Mouse (Mus musculus): ENCODE data around the gene Nptn. TPM values are rescaled to one million over a fixed set of nuclear protein-coding genes. Genes with fewer than 3 reads are reported as not detected.

Gene Nptn
- total RNA-seq (2014; rRNA removed) (275 and 298 TPM in 2 replicates), polyA plus RNA-seq (2015; fragmentation: Nextera tagmentation; extraction: Ambion mirVana) (231 and 236 TPM in 2 replicates)

- no peaks in the 10 kb centered on the region for H3K9me3 ChIP-seq (ENCODE audit: low read length)
- peaks cover 6% of the 10 kb centered on the region; the same call in 1 of the 2 replicates for H3K4me1 ChIP-seq (ENCODE audit: insufficient read depth)
- 1% methylated on average over 41 of the region's 56 CpGs for WGBS
- ATAC-seq = peak; percentile 98
- peak within 1 kb of the TSS; percentile 99 for H3K4me3 ChIP-seq (ENCODE audit: low read depth, low read length)
- H3K4me2 ChIP-seq (ENCODE audit: low read depth) = peak within 1 kb of the TSS; percentile 77
- DNase-seq = peak; percentile 99
- H3K36me3 ChIP-seq (ENCODE audit: insufficient read depth) = no peaks in the 10 kb centered on the region
- no peak for TF ChIP-seq CTCF (IDR thresholded peaks at IDR 0.05; ENCODE audit: low read depth)
- peak within 1 kb of the TSS; percentile 98 for H3K9ac ChIP-seq
- no peaks in the 10 kb centered on the region for H3K27me3 ChIP-seq (ENCODE audit: insufficient read depth, low read length)
- peak within 1 kb of the TSS; percentile 99 for H3K27ac ChIP-seq (ENCODE audit: low read depth, low read length)
Measured at GRCm38 (mm10) chr9:58581958-58582540, at the start of gene Nptn. Gene Nptn, plus strand, starts transcription at chr9:58582240.

DNA sequence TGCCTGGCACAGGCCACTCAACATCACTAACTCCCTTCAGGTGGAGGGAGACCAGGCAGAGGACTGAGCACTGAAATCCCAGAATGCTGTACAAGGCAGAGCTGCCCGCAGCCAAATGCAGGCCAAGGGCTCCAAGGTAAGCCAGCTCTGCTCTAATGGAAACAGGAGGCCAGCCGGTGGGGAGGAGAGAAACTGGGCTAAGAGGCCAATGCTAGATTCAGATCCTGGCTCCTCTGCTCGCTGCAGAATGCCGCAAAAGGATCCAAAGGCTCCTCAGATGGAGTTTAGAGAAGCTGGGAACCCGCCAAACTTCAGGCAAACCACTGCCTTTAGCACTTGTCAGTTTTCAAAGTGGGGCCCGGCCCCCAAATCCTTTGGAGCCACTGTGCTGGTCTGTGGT, 48.7 kb upstream of the Nptn start:
- H3K9ac ChIP-seq = no peak overlapping the region
- ATAC-seq (no peak), DNase-seq (no peak)
- H3K4me1 ChIP-seq (ENCODE audit: insufficient read depth) = no peaks in the 10 kb centered on the region
- TF ChIP-seq CTCF (IDR thresholded peaks at IDR 0.05; ENCODE audit: low read depth) = no peak
- WGBS = 82% methylated on average over 6 of the region's 6 CpGs
- H3K27me3 ChIP-seq (ENCODE audit: insufficient read depth, low read length) = no peaks in the 10 kb centered on the region
- H3K9me3 ChIP-seq (ENCODE audit: low read length) = no peaks in the 10 kb centered on the region
- no peak overlapping the region for H3K27ac ChIP-seq (ENCODE audit: low read depth, low read length)
- H3K36me3 ChIP-seq (ENCODE audit: insufficient read depth) = peaks cover 28% of the 10 kb centered on the region
- no peak overlapping the region for H3K4me3 ChIP-seq (ENCODE audit: low read depth, low read length)
- no peak overlapping the region for H3K4me2 ChIP-seq (ENCODE audit: low read depth)

GRCm38 (mm10) chr9:58534766-58535165, 47.3 kb upstream of the Nptn start:
- WGBS = 29% methylated on average over 1 of the region's 1 CpGs
- peak; percentile 66 for ATAC-seq
- H3K9ac ChIP-seq = no peak overlapping the region

DNA sequence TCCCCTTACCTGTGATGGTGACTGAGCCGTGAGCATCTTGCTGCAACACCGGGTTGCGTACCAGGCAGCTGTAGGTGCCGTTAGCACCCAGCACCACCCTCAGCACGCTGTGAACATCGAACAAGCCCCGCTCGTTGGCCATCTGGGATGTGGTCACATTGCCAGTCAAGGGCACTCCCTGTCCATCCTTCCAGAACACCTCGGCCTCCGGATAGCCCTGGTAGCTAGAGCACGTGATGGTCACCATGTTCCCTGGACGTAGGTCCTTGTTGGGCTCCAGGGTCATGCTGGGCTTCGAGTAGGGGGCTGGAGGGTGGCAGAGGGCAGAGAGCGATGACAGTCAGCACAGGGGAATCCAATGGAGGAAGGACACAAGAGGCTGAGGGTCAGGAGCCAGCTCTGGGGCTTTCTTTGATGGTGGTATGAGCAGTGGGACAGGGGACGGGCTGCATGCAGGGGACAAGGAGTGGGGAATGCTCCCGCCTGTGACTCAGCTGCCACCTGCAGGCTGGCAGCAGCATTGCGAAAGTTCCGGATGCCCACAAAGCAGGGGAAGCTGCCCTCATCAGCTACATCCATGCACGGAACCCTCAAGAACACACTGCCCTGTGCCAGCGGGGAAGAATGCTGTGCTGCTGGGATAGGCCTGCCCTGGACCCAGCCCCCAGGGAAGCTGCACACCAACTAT, 46.4 kb upstream of the Nptn start:
- peak; percentile 79 for DNase-seq
- Histone ChIP-seq H3K9me3 (ENCODE audit: low read length) (no peaks in the 10 kb centered on the region), H3K36me3 (ENCODE audit: insufficient read depth) (peaks cover 21% of the 10 kb centered on the region), H3K27ac (ENCODE audit: low read depth, low read length) (no peak overlapping the region), H3K4me3 (ENCODE audit: low read depth, low read length) (no peak overlapping the region), H3K9ac (no peak overlapping the region), H3K4me1 (ENCODE audit: insufficient read depth) (no peaks in the 10 kb centered on the region), H3K27me3 (ENCODE audit: insufficient read depth, low read length) (no peaks in the 10 kb centered on the region), H3K4me2 (ENCODE audit: low read depth) (no peak overlapping the region)
- WGBS = 78% methylated on average over 20 of the region's 20 CpGs
- ATAC-seq = peak; percentile 69
- peak; percentile 87 for TF ChIP-seq CTCF (IDR thresholded peaks at IDR 0.05; ENCODE audit: low read depth)

More at GRCm38 (mm10) chr9:58534766-58535165, 47.3 kb upstream of the Nptn start:
- Histone ChIP-seq H3K36me3 (ENCODE audit: insufficient read depth) (peaks cover 29% of the 10 kb centered on the region), H3K9me3 (ENCODE audit: low read length) (no peaks in the 10 kb centered on the region), H3K4me2 (ENCODE audit: low read depth) (no peak overlapping the region), H3K4me1 (ENCODE audit: insufficient read depth) (no peaks in the 10 kb centered on the region), H3K4me3 (ENCODE audit: low read depth, low read length) (no peak overlapping the region), H3K27me3 (ENCODE audit: insufficient read depth, low read length) (no peaks in the 10 kb centered on the region), H3K27ac (ENCODE audit: low read depth, low read length) (no peak overlapping the region)
- peak; percentile 86 for DNase-seq
- TF ChIP-seq CTCF (IDR thresholded peaks at IDR 0.05; ENCODE audit: low read depth) = peak; percentile 88

- Histone ChIP-seq H3K4me2 (ENCODE audit: low read depth) (no peak overlapping the region), H3K4me3 (ENCODE audit: low read depth, low read length) (no peak overlapping the region), H3K27me3 (ENCODE audit: insufficient read depth, low read length) (no peaks in the 10 kb centered on the region), H3K27ac (ENCODE audit: low read depth, low read length) (no peak overlapping the region), H3K9ac (no peak overlapping the region), H3K4me1 (ENCODE audit: insufficient read depth) (no peaks in the 10 kb centered on the region), H3K36me3 (ENCODE audit: insufficient read depth) (peaks cover 20% of the 10 kb centered on the region), H3K9me3 (ENCODE audit: low read length) (no peaks in the 10 kb centered on the region)
- no peak for TF ChIP-seq CTCF (IDR thresholded peaks at IDR 0.05; ENCODE audit: low read depth)
- WGBS = 73% methylated on average over 3 of the region's 3 CpGs
- ATAC-seq (no peak), DNase-seq (no peak)
Measured at GRCm38 (mm10) chr9:58537774-58538173, 44.3 kb upstream of the Nptn start.

DNA sequence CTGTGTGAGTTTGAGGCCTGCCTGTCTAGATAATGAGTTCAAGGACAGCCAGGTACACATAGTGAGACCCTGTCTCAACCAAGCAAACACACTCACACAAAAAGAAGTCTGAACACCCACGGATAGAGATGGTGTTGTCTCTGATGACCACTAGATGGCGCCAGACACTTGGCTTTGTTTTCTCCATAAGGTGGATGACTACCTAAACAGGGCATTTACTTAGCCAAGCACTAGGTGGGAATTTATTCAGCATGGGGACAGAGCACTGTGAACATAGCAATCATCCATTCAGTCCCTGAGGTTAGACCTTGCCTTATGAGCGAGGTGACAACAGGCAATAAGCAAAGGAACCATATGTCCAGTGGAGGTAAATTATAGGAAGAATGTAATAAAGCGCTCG, 42.2 kb upstream of the Nptn start:
- no peak overlapping the region for H3K9ac ChIP-seq
- H3K4me1 ChIP-seq (ENCODE audit: insufficient read depth) = no peaks in the 10 kb centered on the region
- TF ChIP-seq CTCF (IDR thresholded peaks at IDR 0.05; ENCODE audit: low read depth) = peak; percentile 100
- H3K36me3 ChIP-seq (ENCODE audit: insufficient read depth) = peaks cover 20% of the 10 kb centered on the region
- ATAC-seq (peak; percentile 64), DNase-seq (peak; percentile 86)
- H3K4me3 ChIP-seq (ENCODE audit: low read depth, low read length) = no peak overlapping the region
- no peaks in the 10 kb centered on the region for H3K9me3 ChIP-seq (ENCODE audit: low read length)
- H3K27me3 ChIP-seq (ENCODE audit: insufficient read depth, low read length) = no peaks in the 10 kb centered on the region
- no peak overlapping the region for H3K4me2 ChIP-seq (ENCODE audit: low read depth)
- 54% methylated on average over 5 of the region's 5 CpGs for WGBS
- no peak overlapping the region for H3K27ac ChIP-seq (ENCODE audit: low read depth, low read length)

- H3K27ac ChIP-seq (ENCODE audit: low read depth, low read length) = no peak overlapping the region
- no peaks in the 10 kb centered on the region for H3K9me3 ChIP-seq (ENCODE audit: low read length)
- no peak overlapping the region for H3K9ac ChIP-seq
- ATAC-seq (peak; percentile 63), DNase-seq (peak; percentile 82)
- 0 out of 2 replicates have a peak, but pooled peaks cover 1% of the 10 kb centered on the region for H3K4me1 ChIP-seq (ENCODE audit: insufficient read depth)
- H3K27me3 ChIP-seq (ENCODE audit: insufficient read depth, low read length) = no peaks in the 10 kb centered on the region
- 33% methylated on average over 6 of the region's 6 CpGs for WGBS
- peaks cover 13% of the 10 kb centered on the region for H3K36me3 ChIP-seq (ENCODE audit: insufficient read depth)
- no peak for TF ChIP-seq CTCF (IDR thresholded peaks at IDR 0.05; ENCODE audit: low read depth)
- H3K4me3 ChIP-seq (ENCODE audit: low read depth, low read length) = no peak overlapping the region
- no peak overlapping the region for H3K4me2 ChIP-seq (ENCODE audit: low read depth)
Measured at GRCm38 (mm10) chr9:58541895-58542338, 40.1 kb upstream of the Nptn start.

Measured in forebrain, postnatal 0 days (tissue).